Mouse (Mus musculus) G1E (cell line): ENCODE measurements around the gene Nck2.

Experiments
- CTCF ChIP-seq: IDR thresholded peaks from 2 replicates; pipeline ENCODE4 v1.5.1; 2012; ENCODE audit warnings: low read depth, low read length, inconsistent platforms, mixed read lengths
- GATA1 ChIP-seq: IDR thresholded peaks from 2 replicates; pipeline ENCODE4 v1.6.1; 2012; ENCODE audit warnings: borderline replicate concordance, low read length, inconsistent platforms, mixed read lengths
- GATA2 ChIP-seq: IDR thresholded peaks from 2 replicates; pipeline ENCODE4 v1.6.1; 2012; ENCODE audit warnings: low read depth, low read length, inconsistent platforms, borderline replicate concordance
- TAL1 ChIP-seq: conservative IDR thresholded peaks from 2 replicates; pipeline ENCODE4 v1.6.1; 2012; ENCODE audit warnings: low read depth, low read length, inconsistent platforms, mixed read lengths

- TF ChIP-seq CTCF (no peak), GATA1 (no peak), TAL1 (no peak), GATA2 (no peak)
Observed at GRCm38 (mm10) chr1:43597731-43598130, 153.4 kb downstream of the Nck2 start.
